Mouse (Mus musculus): ENCODE data around the gene Nrip1.

- TF ChIP-seq CTCF (IDR thresholded peaks at IDR 0.05; ENCODE audit: low read depth, low read length) (no peak), TAL1 (conservative IDR thresholded peaks at IDR 0.05; ENCODE audit: low read depth, low read length) (no peak), POLR2AphosphoS5 (IDR thresholded peaks at IDR 0.05; ENCODE audit: insufficient replicate concordance, low read depth, low read length) (no peak)
Observed at GRCm38 (mm10) chr16:76276271-76276670, 97.4 kb downstream of the Nrip1 start.
